Mouse (Mus musculus) retina, embryonic 14.5 days (tissue): ENCODE results near the gene Snapc4.

ENCODE experiments used
- DNase-seq: peaks from one replicate; pipeline ENCODE4 v3.0.0-alpha.2; 2015; ENCODE audit warnings: low spot score

The Snapc4 gene

DNA sequence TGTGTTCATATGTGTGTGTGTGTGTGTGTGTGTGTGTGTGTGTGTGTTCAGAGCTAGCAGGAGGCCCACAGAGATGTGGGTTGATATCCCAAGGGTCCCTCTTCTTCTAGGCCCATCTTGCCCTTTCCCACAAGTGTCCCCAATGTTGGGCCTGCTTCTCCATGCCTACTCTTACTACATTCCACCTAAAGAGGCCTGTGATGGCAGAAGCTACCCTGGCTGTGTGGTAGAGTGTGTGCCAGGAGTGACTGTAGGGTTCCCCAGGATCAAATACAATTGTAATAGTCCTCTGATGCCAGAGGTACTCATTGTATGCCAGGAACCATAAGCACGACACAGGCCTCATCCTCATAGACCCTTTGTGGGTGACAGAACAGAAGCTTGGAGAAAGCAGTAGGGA is 67.1 kb downstream of the Snapc4 start:
- no peak for DNase-seq

DNA sequence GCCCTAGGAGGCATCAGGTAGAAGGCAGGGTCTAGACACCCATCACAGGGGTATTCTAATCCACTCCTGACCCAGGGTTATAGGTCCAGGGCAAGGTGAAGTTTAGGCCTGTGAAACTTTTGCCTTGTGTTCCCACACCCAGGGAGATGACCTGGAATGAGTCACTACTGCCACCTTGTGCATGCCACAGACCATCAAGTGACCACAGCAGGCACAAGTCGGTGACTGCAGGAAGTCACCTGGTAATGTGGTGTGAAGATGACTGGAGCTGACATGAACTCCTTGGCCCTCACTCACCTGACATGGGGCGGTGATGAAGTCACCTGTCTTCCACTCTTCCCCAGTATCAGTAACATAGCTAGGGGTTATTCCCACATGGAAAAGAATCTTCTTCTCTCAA is 67.6 kb downstream of the Snapc4 start:
- no peak for DNase-seq
